Mouse (Mus musculus): Measurements from ENCODE around the gene Prps1l3.
"Not testable (repeated sequence)": the region's sequence is repeated elsewhere in the genome, so short reads cannot be mapped to it uniquely, and the experiment has no call there.

Prps1l3 gene

DNA sequence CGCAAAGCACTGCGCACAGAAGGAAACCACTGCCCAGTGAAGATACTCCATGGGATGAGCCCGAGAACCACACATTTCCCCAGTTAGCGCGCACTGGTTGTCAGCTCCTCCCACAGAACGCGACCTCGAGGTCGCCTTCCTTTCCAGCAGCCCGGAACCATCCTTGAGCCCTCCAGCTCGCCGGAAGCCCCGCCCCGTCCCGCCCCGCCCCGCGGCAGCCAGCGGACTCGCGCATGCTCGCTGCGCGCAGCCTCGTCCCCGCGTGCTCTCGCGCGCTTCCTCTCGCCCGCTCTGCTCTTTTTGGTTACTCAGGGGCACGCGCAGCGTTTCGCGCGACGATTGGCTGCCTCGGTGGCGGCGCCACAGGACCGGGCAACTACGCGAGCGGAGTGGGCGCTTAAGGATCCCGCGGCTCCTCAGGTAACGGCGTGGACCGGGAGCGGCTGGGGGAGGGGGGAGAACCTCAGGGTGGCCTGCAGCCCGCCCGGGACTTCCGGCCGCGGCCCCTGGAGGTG, at the start of gene Prps1l3, which contains the start of gene Mipol1:
TSS of gene Prps1l3 (plus strand) at position 221 of the 515 bp plus-strand sequence.
TSS of gene Mipol1 (plus strand) at position 236 of the 515 bp plus-strand sequence.
- DNase-seq: peak; percentile 87

DNA sequence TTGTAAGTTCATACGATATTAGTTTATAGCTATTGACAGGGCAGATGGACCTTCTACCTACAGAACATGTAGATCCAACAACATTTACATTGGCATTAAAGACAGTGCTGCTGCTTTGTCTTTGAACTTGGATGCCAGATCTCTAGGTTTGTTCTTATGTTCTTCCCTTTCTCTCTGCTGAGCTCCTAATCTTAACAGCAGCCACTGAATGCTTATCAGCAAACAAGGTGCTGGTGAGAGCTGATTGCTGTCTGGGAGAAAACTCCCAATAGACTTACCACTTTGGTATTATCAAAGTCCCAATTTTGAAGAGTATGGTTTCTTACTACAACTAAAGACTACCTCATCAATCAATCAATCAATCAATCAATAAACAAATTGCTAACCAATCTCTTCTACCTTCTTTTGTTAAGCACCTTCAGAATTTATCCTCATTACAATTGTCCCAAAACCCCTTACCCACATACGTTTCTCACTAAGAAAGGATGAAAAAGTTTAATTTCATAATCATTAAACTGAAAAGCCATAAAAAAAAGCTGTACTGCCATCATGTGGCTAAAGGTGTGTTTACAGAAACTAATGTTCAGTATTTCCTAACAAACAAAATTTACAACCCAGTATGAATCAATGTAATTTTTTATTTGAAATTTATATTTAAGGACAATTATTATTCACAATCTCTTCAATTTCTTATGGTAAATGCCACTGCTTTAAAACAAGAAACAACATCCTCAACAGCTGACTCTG, 45.6 kb upstream of the Prps1l3 start:
- no peak for DNase-seq

DNA sequence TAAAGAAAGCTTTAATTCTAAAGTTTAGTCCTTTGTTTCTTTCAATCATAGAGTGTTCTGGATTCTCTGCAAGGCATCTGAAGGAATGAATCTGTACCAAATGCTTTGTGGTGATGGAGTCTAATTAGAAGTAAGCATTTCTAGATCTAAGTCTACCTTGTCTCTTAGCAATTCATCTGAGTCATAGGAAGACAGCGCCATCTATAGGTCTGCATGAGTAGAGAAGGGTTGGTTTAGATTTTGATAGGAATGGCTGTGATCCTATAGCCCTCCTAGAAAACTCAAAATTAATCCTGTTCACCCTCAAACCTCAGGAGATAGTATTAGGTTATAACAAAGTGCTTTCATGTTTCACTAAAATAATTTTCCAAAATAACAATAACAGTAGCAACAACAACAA, 44.7 kb upstream of the Prps1l3 start:
- no peak for DNase-seq

DNA sequence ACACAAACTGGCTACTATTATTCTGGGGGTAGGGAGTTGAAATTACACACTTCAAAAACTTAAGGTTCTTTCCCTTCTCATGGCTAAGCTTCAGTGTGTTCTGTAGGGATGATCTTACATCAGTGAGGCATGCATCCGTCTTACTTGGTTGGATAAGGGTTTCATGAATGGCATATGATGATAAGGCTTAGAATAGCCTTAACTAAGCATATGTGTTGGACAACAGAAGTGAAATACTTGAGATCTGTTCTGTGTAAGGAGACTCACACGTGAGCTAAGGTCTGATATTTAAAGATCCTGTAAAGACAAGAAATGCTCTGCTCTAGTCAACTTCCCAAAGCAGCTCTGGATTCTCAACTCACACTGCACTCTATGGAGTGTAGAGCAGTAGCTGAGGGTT, 44.1 kb upstream of the Prps1l3 start:
- DNase-seq: no peak

DNA sequence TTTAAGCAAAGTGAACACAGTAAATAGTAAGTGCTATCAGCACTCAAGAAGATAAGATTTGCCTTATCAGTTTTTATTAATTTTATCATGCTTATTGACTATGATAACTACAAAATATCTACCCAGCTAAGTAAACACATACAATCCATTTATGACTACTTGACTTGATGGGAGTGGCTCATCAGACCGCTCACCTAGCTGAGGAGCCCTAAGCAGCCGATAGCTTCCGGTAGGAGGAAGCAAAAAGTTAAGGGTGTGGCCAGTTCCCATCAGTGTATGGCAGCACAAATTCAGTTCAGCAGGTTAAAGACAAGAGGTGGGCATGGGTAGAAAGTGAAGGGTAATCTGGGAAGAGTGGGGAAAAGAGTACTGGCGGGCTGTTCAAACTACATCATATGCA, 43.2 kb upstream of the Prps1l3 start:
- no peak for DNase-seq

DNA sequence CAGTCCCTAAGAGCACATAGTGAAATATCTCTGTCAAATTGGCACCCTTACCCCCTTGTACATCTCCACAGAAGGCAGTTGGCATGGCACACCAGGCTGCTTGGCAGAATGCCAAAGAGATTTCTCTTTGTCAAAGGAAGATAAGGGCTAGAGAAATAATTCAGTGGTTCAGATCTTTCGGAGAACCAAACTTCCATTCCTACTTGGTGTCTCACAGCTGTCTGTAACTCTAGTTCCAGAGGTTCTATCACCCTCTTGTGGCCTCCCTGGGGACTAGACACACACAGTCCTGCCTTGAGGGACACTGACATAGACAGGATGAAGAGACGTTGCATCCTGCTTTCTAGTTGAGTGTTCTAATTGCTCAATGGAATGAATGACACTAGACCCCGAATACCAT, 35.6 kb upstream of the Prps1l3 start:
- DNase-seq: no peak

DNA sequence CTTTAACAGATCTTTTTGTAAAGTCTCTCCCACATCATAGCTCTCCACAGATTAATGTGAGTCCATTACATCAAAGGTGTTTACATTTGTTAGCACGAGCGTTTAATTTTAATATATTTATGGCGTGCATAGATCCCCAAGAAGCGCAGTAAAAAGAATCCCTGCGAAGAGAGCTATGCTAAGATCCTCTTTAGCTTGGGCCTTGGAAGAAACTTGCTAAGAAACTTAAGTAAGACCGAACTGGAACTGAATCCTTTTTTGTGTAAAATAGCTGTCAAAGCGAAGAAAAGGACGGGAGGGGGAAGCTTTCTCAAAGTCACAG, 34.0 kb upstream of the Prps1l3 start:
- no peak for DNase-seq

DNA sequence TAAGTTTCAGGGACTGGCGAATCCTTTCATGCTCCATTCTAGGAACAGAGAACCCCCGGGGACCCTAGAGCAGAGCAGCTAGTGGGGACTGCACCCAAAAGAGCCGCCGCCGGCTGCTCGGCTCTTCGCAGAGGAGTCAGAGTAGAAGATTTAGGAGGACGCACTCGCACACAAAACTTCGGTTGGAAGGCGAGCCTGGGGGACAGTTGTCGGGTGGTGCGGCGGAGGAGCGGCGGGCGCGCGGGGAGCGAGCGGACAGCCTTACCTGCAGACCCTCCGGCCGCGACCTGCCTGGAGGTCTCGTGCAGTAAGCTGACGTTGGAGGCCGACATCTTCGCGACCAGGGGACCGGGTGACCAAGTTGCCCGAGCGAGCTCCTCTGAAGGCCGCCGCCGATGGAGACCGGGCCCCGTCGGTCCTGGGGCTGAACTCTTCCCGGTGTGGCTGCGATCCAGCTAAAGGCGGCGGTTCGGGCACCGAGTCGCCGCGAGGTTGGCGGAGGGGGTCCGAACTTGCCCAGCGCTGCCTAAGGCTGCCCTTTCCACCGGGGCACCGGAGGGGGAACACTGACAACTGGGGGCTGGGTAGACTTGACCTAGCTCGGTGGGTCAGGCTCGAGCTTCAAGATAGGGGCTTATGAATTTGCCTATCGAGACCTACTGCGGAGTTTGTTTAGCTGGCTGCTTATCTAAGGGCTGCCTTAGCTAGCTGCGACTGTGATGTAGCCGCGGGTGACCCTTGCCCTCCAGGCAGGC, 33.4 kb upstream of the Prps1l3 start:
- DNase-seq: peak; percentile 19

DNA sequence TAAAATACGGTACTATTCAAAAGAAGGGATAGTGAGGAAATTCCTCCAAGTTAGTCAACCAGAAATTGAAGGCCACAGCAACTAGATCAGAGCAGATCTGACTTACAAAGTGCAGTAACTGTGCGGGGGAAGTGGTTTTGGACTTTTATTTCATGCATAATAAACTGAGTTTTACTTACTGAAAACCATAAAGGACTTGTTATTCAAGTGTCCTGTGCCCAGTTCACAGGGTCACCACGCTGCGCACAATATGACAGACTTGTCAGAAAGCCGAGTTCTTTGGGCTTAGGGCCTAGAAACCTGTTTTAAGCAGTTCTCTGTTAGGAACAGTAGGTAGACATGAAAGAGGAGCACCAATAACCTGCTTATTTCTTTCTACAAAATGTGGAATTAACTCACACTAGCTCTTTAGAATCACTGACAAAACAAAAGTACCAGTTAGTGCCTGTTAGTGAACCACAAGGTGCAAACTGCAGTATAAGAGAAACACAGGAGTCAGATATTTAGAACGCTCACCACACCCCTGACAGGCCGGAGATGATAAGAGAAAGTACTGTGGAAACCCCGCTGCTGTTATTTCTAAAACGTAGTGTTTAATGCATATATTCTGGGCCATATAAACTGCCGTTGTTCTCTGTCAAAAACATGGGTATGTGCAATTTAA, 32.7 kb upstream of the Prps1l3 start, which contains the start of gene Slc25a21:
TSS of gene Slc25a21 (minus strand) at position 110 of the 664 bp plus-strand sequence.
- DNase-seq: no peak

DNA sequence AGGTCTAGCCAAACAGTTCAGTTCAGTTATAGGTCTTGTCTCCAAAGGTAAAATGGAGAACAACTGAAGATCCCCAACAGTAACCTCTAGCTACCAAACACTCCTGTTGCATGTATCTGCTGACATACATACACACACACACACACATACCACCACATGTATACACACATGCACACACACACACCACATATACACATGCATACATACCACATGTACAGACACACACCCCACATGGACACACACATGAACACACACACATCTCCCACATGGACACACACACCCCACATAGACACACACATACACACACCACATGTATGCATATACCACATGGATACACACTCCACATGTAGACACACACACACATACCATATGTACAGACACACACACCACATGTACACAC, 31.9 kb upstream of the Prps1l3 start:
- DNase-seq: no peak

DNA sequence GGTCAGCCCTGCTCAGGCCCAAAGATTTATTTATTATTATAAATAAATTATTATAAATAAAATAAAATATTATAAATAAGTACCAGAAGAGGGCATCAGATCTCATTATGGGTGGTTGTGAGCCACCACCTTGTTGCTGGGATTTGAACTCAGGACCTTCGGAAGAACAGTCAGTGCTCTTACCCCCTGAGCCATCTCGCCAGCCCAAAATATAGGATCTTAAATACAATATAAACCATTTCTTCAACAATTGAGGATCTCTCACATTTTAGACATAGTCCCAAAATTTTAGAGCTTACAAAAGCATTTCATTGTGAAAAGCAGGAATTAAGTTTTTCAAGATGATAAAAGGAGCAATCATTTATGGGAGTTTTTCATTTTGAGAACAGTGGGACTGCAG, 30.8 kb upstream of the Prps1l3 start:
- no peak for DNase-seq

DNA sequence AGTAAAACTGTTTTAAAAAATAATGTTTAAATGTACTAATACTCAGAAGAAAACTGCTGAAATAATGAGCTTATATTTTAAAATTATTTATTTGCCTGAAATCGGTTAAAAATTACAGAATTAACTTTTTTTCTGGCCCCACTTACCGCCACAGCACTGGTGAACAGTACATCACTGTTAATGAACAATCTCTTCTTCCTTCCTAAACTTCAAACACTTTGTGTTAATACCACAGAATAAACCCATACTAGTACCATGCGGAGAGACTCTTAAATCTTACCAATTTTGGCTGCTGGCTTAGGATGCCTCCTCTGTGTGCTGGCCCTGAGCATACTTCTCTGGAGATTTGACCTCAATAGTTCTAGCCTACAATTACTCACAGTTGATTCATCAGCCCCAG, 28.3 kb upstream of the Prps1l3 start:
- DNase-seq: no peak

DNA sequence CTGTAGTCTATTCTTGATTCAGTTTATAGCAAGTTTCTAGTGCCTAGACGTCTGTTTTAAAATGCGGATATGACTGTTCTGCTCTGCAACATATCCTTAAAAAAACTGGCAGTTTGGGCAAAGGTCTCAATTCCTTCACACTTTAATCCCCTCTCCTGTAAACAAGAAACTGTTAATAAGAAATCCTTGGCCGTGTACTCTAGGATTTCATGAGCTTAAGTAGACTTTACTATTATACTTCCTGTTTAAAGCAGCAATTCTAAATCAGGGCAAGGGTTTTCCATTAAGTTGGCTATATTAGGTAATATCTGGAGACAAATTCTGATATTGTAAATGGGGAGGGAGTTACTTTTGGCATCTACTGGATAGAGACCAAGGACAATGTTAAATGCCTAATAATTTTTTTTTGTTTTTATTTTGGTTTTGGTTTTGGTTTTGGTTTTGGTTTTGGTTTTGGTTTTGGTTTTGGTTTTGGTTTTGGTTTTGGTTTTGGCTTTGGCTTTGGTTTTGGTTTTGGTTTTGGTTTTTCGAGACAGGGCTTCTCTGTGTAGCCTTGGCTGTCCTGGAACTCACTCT, 25.8 kb upstream of the Prps1l3 start:
- no peak for DNase-seq

DNA sequence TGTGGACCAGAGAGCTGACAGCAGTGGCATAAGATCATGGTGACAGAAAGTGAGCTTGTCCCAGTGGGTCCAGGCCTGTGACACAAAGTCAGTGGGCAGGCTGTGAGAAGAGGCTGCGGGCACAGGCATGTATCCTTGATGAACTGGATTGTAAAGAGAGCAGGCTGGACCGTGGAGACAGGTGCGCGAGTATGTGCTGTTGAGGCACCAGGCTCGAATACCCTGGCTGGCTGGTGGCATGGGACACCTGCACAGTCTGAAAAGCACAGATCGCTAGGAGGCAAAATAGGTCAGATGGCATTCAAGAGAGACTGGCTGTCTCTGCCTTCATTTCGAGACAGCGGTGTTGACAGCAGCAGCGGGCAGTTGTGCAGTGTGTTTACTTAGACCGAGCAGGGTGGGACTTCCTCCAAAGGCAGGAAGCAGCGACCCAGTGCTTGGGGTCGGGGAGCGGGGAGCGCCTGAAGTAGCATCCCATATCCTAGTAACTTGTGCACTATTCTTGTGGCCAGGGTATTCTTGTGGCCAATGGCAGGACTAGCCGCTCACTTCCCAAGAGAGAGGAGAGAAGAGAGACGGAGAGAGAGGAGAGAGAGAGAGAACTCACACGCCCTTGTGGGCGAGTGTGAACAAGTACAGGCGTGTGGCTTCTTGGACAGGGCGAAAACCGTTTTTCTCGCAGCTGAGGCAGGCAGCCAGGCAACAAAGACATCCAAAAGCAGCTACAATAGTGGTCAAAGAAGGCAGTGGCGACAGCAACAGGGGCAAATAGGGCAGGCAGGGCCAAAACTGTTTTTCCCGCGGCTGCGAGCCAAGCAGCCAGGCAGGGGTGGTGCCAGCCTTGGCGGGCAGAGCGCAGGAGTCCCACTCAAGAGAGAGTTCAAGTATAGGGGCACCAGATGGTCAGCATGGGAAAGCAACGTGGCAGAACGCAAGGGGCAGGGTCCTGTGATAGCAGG, 18.6 kb upstream of the Prps1l3 start:
- peak; percentile 40 for DNase-seq

DNA sequence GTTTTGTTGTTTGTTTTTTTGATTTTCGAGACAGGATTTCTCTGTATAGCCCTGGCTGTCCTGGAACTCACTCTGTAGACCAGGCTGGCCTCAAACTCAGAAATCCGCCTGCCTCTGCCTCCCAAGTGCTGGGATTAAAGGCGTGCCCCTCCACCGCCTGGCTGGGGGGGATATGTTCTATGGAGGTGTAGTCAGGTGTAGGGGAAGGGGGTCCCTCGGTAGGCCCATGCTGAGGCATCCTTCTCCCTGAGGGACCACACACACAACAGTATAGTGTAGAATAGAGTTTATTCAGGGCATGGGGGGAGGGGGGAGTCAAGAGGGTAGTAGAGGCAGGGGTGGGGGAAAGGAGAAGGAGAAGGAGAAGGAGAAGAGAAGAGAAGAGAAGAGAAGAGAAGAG, 17.7 kb upstream of the Prps1l3 start:
- not testable (repeated sequence) for DNase-seq

DNA sequence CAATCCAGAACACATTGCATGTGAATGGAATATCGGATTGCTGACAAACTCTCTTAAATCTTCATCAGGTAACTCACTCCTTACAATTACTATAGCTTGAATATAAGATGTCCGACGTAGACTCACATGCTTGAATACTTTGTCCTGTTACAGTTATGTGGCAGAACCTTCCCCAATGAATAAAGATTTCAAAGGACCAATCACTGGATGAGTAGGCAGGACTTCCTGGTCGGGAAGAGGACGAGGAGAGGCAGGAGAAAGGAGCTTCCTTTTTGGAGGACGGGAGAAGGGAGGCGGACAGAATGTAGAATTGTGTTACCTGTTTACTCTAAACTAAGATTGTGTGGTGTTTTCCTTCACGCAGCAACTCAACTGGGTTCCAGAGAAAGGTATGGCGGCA, 3.8 kb upstream of the Prps1l3 start:
- DNase-seq: no peak

DNA sequence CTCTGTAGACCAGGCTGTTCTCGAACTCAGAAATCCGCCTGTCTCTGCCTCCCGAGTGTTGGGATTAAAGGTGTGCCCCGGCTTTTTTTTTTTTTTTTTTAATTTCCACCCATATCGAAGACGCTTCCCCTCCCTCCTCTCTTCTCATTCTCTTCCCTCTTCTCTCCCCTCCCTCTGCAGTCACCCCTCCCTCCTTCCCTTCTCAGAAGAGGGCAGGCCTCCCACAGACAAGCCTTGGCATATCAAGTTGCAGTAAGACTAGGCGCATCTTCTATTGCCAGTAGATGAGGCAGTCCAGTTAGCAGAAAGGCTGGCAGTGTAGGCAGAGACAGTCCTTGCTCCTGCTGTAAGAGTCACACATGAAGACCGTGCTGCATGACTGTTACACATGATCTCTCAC, 2.4 kb upstream of the Prps1l3 start:
- no peak for DNase-seq

DNA sequence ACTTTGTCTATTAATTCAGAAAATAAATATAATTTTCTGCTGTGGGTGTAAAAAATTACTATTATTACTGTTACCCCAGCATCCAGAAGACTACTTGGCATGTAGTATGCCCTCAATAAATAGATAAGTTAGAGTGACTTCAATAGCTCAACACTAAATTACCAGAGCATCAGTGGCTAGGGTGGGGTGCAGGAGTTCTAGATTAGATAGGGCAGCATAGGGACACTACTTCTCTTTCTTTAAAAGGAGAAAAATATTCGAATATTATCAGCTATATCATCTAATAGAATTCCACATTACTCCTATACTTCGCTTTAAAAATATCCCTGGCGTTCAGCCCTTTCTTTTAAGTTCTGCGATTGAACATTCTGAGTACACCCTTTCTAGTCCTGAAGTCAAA, 509 bp upstream of the Prps1l3 start:
- DNase-seq: no peak

DNA sequence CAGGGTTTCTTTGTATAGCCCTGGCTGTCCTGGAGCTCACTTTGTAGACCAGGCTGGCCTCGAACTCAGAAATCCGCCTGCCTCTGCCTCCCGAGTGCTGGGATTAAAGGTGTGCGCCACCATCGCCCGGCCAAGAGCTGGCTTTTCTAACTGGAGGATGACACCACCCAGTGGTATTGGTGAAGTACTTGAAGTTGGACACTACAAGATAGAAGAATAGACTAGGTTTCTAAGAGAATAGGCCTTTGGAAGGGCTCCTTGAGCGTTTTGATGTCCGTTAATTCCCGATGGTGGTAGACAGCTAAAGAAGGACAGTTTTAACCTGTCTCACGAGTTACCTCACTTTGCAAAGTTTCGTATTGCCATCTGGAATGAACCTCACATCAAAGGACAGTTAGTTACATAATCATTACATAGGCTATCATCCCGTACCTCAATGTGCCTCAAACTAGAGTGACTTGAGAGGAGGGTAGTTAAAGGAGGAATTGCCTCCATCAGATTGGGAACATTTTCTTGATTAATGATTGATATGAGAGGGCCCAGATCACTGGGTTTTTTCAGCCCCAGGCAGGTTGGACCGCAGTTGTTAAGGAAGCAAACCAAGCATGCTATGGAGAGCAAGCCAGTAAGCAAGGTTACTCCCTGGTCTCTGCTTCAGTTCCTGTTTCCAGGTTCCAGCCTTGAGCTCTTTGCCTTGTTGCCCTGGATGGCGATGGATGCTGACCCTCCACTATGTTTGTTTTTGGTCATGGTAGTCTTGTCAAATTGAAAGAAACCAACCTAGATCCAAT, 1.1 kb downstream of the Prps1l3 start:
- no peak for DNase-seq

DNA sequence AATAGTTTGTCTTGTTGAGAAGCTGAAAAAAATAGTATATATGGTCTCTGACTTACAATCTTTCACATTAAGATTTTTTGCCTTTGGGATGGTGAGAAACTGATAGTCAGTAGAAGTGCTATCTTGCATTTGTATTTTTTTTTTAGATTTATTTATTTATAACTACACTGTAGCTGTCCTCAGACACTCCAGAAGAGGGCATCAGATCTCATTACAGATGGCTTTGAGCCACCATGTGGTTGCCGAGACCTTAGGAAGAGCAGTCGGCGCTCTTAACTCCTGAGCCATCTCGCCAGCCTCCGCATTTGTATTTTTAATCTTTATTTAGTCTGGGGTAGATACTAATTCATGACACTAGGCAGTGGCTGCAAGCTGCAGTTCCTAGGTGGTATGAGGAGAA, 3.2 kb downstream of the Prps1l3 start:
- no peak for DNase-seq
